Mouse (Mus musculus) cerebellum, adult 2 months (tissue): Measurements from ENCODE around the gene Kdm7a.

Experiments
- CTCF ChIP-seq: fragments of 200-500 bp; IDR thresholded peaks from 2 replicates; pipeline ENCODE4 v1.5.1; 2011; ENCODE audit warnings: low read depth, mild to moderate bottlenecking, control low read depth, low read length, moderate library complexity, borderline replicate concordance; ENCODE audit not compliant: insufficient read depth
- POLR2A ChIP-seq: fragments of 200-500 bp; IDR thresholded peaks from 2 replicates; pipeline ENCODE4 v1.6.1; 2011; ENCODE audit warnings: low read length, control low read depth, borderline replicate concordance; ENCODE audit not compliant: insufficient read depth

GRCm38 (mm10) chr6:39169089-39169488 is 37.5 kb downstream of the Kdm7a start:
- TF ChIP-seq POLR2A (no peak), CTCF (no peak)
